Mouse (Mus musculus) midbrain, embryonic 13.5 days (tissue): ENCODE data around the gene Sertad3. TPM values are rescaled to one million over a fixed set of nuclear protein-coding genes. Genes with fewer than 3 reads are reported as not detected.

Experiments used
- ATAC-seq: fragments of 200-750 bp; cut with Nextera tagmentation; 2 replicates; pipeline ENCODE4 v1.8.0; 2017; ENCODE audit warnings: mild to moderate bottlenecking, moderate TSS enrichment, moderate library complexity
- H3K27ac ChIP-seq: fragments of 300-500 bp; sonication (generic); 2 replicates; pipeline ENCODE4 v1.5.1; 2015; ENCODE audit warnings: inconsistent platforms, mild to moderate bottlenecking, moderate library complexity
- H3K27me3 ChIP-seq: fragments of 300-500 bp; sonication (generic); 2 replicates; pipeline ENCODE4 v1.6.1; 2015; ENCODE audit warnings: mild to moderate bottlenecking, inconsistent platforms
- H3K36me3 ChIP-seq: fragments of 300-500 bp; sonication (generic); 2 replicates; pipeline ENCODE4 v1.6.1; 2015; ENCODE audit warnings: mild to moderate bottlenecking, inconsistent platforms
- H3K4me1 ChIP-seq: fragments of 300-500 bp; sonication (generic); replicated peaks from 2 replicates; pipeline ENCODE4 v1.6.1; 2015; ENCODE audit warnings: inconsistent platforms
- H3K4me2 ChIP-seq: fragments of 300-500 bp; sonication (generic); replicated peaks from 2 replicates; pipeline ENCODE4 v1.6.1; 2015; ENCODE audit warnings: moderate library complexity, mild to moderate bottlenecking, inconsistent platforms
- H3K4me3 ChIP-seq: fragments of 300-500 bp; sonication (generic); replicated peaks from 2 replicates; pipeline ENCODE4 v1.5.1; 2015; ENCODE audit warnings: mild to moderate bottlenecking, inconsistent platforms
- H3K9ac ChIP-seq: fragments of 300-500 bp; sonication (generic); replicated peaks from 2 replicates; pipeline ENCODE4 v1.6.1; 2015; ENCODE audit warnings: mild to moderate bottlenecking, inconsistent platforms
- H3K9me3 ChIP-seq: fragments of 300-500 bp; sonication (generic); 2 replicates; pipeline ENCODE4 v1.6.1; 2016; ENCODE audit warnings: mild to moderate bottlenecking, inconsistent platforms
- WGBS: fragments of 180-500 bp; shearing (Covaris S2); methylation state at CpG from one replicate; pipeline ENCODE4 v1.1.7; 2015; 5-methylcytosine and 5-hydroxymethylcytosine counted together
- polyA plus RNA-seq: library from polyadenylated mRNA; unstranded; fragments of >200 nt; fragmentation: Nextera tagmentation; extraction: Ambion mirVana; gene quantifications from 2 replicates; pipeline ENCODE4 v1.2.1, GENCODE M21; 2015

Gene Sertad3
- polyA plus RNA-seq, 1 experiment from 2014 or later, result 12.4 TPM

DNA sequence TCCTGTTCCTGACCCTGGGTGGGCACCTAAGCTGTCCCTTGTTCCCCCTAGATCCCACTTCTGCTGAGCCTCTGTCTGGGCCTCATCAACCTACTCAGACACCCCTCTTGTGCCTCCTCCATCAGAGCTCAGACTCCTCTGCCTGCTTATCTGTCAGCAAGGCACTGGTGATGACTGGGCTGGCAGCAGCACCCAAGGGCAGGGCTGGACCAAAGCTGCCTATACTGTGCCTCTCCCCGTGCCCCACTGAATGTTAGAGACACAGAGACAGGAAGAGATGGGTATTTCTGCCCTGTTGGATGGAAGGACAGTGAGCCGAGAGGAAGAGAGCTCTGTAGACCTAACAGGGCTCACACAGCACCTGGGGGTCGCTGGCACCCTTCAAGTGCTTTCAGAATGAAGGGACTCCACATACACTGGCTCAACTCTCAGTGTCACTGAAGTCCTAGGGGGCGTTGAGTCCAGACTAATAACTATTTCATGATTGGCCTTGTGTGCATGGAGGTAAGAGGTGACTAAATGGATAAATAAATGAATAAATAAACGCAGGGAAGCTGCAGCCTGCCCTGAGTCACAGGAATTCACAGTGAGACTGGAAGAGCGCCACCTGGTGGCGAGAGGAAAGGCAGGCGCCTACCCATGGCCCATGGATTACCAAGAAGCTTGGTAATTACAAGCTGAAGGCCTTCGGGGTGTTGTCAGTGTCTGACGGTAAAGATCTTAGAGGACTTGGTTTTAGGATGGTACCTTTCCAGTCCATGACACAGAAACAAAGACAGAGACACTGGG lies 52.7 kb downstream of the Sertad3 start:
- Histone ChIP-seq H3K9ac (no peak overlapping the region), H3K4me3 (no peak overlapping the region), H3K4me2 (no peak overlapping the region), H3K9me3 (no peaks in the 10 kb centered on the region), H3K27me3 (no peaks in the 10 kb centered on the region), H3K36me3 (peaks cover 21% of the 10 kb centered on the region), H3K4me1 (no peaks in the 10 kb centered on the region), H3K27ac (no peak overlapping the region)
- ATAC-seq, result peak; percentile 80
- WGBS, result 27% methylated on average over 10 of the region's 10 CpGs

Other genes starting within 250 kb of the Sertad3 start
- gene Itpkc, start 245.1 kb upstream of the Sertad3 start, polyA plus RNA-seq, result 6.7 and 7.6 TPM in 2 replicates
- 25.3 and 25.5 TPM in 2 replicates for gene Coq8b, start 240.7 kb upstream of the Sertad3 start, polyA plus RNA-seq
- gene Numbl, start 215.3 kb upstream of the Sertad3 start, polyA plus RNA-seq, result 39.4 and 51.6 TPM in 2 replicates
- 8.0 and 9.1 TPM in 2 replicates for gene Ltbp4, start 136.1 kb upstream of the Sertad3 start, polyA plus RNA-seq
- gene Shkbp1, start 117.7 kb upstream of the Sertad3 start, polyA plus RNA-seq, result 67.2 and 84.3 TPM in 2 replicates
- 0.53 TPM in 1 of 2 replicates, not detected in the other for gene Gm20479, start 116.3 kb upstream of the Sertad3 start, polyA plus RNA-seq
- gene Sptbn4, start 26.1 kb upstream of the Sertad3 start, polyA plus RNA-seq, result 1.1 and 2.2 TPM in 2 replicates
- gene Blvrb, start 25.8 kb upstream of the Sertad3 start, polyA plus RNA-seq, result 14.8 and 16.1 TPM in 2 replicates
- gene Sertad1, start 13.1 kb downstream of the Sertad3 start, polyA plus RNA-seq, result 8.2 and 8.5 TPM in 2 replicates
- gene Prx, start 25.6 kb downstream of the Sertad3 start, polyA plus RNA-seq, result 1.2 and 1.6 TPM in 2 replicates
- gene Hipk4, start 49.5 kb downstream of the Sertad3 start, polyA plus RNA-seq, result 0.37 and 0.52 TPM in 2 replicates
- 107 and 110 TPM in 2 replicates for gene Pld3, start 79.5 kb downstream of the Sertad3 start, polyA plus RNA-seq
- 34.6 and 36.6 TPM in 2 replicates for gene 2310022A10Rik, start 79.5 kb downstream of the Sertad3 start, polyA plus RNA-seq
- 64.3 and 67.4 TPM in 2 replicates for gene Akt2, start 117.8 kb downstream of the Sertad3 start, polyA plus RNA-seq
- 37.0 and 40.5 TPM in 2 replicates for gene Ttc9b, start 180.1 kb downstream of the Sertad3 start, polyA plus RNA-seq
- gene Map3k10, start 200.8 kb downstream of the Sertad3 start, polyA plus RNA-seq, result 11.0 and 12.7 TPM in 2 replicates
- gene Zfp607b, start 215.6 kb downstream of the Sertad3 start, polyA plus RNA-seq, result 12.8 and 13.2 TPM in 2 replicates